Mouse (Mus musculus): ENCODE measurements around the gene Ssb.

The Ssb gene

GRCm38 (mm10) chr2:69861485-69862091, at the start of gene Ssb:
Ssb (plus strand) TSS chr2:69861562.
- peak; percentile 94 for DNase-seq

- DNase-seq, result no peak
Observed at GRCm38 (mm10) chr2:69816575-69816974, 44.8 kb upstream of the Ssb start.

DNA sequence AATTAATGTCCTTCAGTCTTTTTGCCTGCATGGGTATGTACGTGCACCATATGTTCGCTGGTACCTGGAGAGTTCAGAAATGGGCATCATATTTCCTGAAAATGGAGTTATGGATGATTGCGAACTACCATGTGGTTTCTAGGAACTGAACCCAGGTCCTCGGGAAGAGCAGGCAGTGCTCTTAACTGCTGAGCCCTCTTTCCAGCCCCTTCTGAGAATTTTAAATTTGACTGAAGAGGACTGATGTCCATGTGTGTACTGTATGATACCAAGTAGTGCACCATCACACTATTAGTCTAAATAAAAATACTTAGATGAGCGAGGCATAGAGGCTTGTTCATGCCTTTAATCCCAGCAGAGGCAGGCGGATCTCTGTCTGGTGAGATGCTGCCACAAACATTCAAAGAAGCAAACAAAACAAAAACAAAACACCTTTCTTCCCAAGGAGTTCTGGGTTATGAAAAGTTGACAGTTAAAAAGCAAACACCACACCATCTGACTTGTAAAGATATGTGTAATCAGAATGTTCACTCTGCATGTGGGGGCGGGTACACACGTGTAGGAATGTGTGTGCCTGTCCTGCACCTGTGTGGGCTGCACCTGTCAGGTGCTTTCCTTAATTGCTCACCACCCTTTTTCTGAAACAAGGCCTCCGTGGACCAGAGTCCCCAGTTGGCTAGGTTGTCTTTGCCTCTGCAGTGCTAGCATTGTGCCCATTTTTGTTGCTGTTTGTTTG, 42.8 kb upstream of the Ssb start:
- no peak for DNase-seq

GRCm38 (mm10) chr2:69820201-69820600, 41.2 kb upstream of the Ssb start:
- DNase-seq, result no peak

DNA sequence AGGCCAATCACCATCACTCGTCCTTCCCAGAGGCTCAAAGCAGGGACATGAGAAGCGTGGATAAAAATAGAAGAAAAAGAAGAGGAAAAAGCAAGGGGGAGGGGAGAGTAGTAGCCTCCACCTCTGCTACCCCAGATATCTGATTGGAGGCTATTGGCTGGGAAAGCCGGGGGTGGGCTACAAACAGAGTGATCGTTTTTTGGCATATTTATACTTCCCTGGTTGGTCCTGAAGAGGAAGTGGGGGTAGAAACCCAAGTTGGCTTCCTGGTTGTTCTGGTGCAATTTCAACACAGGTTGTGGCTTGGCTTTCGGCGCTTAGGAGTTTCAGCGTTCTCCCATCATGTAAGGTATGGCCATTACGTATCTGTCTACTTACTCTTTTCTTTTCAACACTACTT, 39.7 kb upstream of the Ssb start, which contains the start of gene Klhl23:
Gene Klhl23 (plus strand): TSS at position 234 of the 400 bp plus-strand sequence.
- no peak for DNase-seq

DNA sequence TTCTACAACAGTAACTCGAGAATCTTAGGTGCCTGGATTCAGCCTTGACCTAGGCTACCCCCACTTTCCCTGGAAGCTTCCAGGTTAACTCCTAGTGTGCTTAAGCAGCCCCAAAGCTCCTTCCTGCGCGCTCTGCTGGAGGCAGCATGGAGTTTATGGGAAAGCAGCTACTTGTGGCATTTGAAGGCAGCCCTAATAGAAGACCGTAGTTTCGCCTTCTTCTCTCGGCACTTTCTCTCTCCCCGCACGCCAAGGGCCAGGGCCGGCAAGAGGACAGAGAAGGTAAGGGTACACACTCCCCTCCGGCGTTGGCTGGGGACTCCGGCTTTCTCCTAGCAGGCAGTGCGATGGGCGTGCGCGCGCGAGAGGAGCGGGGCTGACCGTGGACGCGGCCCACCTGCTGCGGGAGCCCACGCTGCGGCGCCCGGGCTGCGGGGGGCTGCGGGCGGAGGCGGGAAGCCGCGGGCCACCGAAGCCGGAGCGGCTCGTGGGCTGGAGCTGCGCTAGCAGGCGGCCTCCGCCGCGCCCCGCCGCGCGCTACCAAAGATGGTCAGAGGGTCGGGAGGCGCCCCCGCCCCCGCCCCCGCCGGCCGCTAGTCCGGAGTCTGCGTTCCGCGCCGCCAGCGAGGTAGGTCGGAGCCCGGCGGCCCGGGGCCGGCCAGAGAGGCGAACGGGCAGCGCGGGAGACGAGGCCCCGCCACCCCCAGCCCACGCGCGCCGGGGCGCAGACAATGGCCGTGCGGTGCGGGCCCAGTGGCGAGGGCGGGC, 38.8 kb upstream of the Ssb start:
- DNase-seq, result peak; percentile 29

DNA sequence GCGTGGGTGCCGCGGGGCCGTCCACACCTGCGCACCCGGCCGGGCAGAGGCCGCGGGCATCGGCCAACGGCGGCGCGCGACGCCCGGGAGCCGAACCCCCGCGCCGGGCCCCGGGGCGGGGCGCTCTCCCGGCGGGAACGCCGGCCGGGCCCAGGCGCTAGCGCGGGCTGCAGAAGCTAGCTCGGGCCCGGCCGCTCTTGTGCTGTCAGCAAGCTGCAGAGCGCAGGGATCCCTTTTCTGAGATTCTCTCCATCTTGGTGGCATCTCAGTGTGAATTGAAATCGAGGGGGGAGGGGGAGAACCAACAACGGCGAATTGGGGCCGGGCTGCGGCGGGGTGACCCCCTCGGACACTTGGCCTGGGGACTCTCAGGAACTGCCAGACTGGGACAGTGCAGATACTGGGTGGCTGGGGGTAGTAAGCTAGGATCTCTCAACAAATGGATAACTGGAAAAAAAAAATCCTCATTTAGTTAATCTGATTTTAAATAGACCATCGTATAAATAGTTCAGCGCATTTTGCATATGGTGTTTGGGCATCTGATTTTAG, 38.2 kb upstream of the Ssb start:
- DNase-seq, result peak; percentile 34

- no peak for DNase-seq
Observed at GRCm38 (mm10) chr2:69825898-69826297, 35.5 kb upstream of the Ssb start.

GRCm38 (mm10) chr2:69826380-69826779, 35.0 kb upstream of the Ssb start:
- no peak for DNase-seq

DNA sequence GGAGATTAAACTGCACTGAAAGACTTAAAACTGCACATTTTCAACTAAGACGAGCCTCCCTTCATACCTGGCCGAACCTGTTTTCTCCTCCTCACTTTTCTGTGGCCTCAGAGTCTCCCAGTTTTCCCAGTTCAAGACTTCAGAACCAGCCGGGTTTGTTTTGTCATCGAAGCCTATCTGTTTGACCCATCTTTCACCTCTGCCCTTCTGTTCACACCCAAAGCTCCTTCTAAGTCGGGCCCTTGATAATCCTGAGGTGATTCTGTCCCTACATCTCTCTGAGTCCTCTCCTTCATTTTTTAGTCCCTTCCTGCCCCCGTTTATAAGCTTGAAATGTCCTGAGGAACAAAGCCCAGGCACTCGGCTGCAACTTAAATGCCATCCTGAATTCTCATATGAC, 33.3 kb upstream of the Ssb start:
- DNase-seq, result no peak

DNA sequence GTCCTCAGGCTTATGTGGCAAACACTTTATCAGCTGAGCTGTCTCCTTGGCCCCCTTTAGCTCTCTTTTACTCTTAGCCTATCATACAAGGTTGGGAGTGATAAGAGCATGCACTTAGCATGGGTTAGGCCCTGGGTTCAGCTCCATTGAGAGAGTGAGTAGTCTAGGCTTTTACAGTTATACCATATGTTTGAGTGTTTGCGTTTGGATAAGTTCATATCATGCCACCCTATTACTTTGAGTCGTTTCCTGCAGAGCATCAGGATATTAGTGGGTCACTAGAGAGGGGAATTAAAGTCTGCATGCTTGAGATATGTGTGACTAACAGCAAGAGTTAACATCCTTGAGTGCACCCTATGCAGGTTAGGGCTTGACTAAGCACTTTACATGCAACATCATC, 31.7 kb upstream of the Ssb start:
- no peak for DNase-seq

DNA sequence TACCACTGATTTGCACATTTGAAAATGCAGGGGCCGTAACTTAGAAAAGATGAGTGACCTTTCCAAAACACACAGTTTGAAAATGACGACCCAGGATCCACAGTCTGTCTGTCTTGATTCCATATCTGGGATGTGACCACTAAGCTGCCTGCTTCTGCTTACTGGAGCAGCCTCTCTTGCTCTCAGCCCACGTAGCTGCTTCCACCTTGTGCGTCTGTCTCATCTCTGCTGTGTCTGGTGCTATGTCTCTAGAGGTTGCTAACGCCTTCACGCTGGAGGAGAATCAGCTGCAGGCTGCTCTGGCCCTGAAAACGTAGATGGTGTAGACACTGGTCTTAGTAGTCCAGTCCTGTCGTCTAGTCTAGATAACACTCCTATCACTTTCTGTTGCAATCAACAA, 31.2 kb upstream of the Ssb start:
- no peak for DNase-seq

DNA sequence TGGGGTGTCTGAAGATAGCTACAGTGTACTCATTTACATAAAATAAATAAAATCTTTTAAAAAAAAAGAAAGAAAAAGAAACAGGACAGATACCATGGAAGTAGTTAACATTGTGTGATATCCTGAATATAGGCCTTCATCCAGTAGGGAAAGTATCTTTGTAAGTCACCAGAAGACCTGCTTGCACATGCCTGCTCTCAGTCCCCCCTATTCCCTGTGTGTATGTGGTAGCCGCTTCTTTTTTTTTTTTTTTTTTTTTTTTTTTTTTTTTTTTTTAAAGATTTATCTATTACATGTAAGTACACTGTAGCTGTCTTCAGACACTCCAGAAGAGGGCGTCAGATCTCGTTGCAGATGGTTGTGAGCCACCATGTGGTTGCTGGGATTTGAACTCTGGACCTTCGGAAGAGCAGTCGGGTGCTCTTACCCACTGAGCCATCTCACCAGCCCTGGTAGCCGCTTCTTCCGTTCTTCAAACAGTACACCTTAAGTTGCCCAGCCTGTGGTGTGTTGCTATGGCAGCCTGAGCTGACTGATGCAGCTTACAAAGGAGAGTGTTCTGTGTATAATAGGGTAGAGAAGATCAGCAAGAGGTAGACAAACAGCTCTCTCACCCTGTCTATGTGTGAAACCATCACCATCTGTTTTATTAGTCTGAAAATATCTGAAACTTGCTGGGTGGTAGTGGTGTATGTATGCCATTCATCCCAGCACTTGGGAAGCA, 24.0 kb upstream of the Ssb start:
- no peak for DNase-seq

GRCm38 (mm10) chr2:69837996-69838395, 23.4 kb upstream of the Ssb start:
- DNase-seq, result no peak

DNA sequence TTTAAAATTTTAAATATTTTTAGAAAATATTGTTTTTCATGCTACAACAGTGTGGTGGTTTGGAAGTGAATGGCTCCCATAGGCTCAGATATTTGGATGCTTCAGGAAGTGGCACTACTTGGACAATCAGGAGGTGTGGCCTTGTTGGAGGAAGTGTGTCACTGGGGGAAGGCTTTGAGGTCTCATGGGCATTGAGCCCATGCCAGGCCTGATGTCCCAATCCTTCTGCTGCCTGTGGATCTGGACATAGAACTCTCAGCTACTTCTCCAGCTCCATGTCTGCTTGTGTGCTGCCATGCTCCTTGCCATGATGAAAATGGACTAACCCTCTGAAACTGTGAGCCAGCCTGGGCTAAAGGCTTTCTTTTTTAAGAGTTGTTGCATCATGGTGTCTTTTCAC, 22.7 kb upstream of the Ssb start:
- no peak for DNase-seq

DNA sequence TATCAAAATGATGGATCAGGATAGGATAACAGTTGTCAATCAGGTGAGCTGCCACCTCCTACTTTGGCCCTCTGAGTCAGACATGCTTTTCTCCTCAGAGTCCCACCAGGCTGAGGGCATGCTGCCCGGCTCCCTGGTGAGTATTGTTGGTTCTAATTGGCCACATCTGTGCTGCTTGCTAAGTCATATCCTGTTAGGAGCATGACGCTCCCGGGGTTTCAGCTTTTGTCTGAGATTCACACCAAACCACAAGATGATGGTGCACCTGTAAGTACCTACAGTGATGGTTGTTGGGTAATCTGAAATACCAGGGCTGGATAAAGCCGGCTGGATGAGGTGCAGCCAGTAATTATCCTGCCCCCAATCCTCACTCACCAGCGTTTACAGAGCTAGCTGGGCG, 21.1 kb upstream of the Ssb start:
- DNase-seq, result no peak

DNA sequence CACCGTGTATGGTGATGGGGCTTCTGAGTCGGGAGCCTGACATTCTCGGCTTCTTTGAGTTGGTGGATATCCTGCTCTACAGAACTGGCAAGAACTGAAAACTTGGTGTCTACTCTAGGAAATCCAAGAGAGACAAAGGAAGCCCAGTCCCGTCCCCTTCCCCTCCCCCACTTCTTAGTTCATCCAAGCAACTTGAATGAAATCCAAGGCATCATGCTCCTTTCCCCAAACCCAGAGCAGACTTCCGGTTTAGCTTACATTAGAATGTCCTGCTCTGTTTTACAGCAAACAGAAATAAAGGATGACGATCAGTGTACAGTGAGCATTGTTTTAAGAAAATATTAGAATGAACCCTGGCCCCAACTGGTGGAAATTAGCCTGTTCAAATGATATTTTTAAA, 12.1 kb upstream of the Ssb start:
- peak; percentile 23 for DNase-seq

DNA sequence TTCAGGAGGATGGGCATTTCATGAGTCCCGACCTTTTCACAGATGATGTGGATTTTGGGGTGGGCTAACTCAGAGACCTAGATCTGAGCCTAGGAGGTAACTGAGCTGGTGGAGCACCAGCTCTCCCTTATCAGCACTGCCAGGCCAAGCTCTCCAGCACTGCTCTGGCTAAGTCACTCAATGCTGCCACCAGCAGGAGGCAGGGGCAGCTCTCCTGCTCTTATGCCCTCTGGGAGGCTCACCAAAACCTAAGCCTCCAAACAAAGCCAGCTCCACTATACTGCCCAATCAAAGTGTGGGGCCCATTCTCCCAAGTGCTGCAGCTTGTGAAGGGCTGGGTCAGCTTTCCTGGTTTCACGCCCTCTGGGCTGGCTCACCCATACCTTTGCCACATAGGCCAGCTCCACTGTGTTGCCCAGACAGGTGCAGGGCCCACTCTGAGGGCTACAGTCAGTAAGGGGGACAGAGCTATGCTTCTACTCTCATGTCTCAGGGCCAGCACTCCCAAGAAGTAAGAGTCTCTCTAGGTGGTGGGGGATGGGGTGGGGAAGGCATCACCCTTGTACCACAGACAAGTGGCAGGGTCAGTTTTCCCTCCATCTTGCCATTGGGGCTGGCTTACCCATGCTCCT, 9.8 kb upstream of the Ssb start:
- no peak for DNase-seq

DNA sequence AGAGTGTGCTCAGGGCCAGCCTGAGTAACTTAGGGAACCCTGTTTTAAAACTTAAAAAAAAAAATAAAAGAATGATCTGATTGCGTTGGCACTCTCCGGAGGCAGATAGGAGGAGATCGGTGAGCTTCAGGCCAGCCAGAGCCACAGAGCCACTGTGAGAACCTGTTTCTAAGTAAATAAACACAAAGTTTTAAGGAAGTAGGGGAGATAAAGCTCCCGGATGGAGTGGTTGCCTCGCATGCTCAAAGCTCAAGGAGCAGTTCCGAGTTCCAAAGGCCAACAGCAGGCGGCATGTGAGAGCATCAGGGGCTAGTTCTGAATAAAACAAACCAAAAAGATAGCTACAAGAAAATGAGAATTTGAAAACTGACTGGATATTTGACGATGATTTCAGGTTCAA, 5.0 kb upstream of the Ssb start:
- DNase-seq, result peak; percentile 36

DNA sequence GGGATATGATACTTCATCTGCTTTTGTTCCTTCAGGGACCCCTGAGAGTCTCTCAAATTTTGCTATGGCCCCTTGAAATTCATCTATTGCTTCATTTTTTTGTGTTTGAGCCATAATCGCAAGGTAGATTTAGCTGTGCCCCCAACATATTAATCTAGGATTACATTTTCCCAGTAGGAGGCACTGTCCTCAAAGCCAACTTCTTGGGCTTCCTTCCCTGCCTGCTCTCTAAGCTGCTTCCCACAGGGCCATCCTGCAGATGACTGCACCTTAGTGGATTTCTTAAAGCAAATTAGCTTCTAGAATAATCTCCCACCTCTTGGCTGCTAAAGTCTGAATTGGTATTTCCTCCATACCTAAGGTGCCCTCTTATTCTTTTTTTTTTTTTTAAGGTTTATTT, 3.5 kb upstream of the Ssb start:
- DNase-seq, result no peak

GRCm38 (mm10) chr2:69860972-69861452, 350 bp upstream of the Ssb start:
- peak; percentile 8 for DNase-seq

GRCm38 (mm10) chr2:69862117-69862657, 825 bp downstream of the Ssb start:
- no peak for DNase-seq
